Mouse (Mus musculus): ENCODE data around the gene Wwox. TPM values are rescaled to one million over a fixed set of nuclear protein-coding genes. Genes with fewer than 3 reads are reported as not detected.

The Wwox gene
- polyA plus RNA-seq, 1 experiment from 2014 or later: 13.8 TPM

DNA sequence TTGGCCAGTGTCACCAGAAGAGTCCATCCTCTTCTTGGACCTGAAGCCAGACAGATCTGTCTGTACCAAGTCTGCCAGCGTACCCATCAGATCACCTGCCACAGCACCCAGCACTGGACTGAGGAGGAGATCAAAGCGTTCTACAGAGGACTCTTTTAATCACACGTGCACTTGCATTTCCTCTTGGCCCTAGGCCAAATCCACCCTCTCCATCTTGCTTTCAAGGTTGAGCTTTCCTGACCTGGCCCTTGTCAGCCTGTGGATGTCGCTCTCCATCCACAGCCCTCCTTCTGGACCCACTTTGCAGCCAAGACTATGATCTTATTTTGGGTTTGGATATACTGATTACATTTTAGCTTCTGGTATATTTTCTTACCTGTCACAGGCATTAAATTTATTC lies 218.3 kb downstream of the Wwox start:
- 84% methylated on average over 4 of the region's 4 CpGs for WGBS

DNA sequence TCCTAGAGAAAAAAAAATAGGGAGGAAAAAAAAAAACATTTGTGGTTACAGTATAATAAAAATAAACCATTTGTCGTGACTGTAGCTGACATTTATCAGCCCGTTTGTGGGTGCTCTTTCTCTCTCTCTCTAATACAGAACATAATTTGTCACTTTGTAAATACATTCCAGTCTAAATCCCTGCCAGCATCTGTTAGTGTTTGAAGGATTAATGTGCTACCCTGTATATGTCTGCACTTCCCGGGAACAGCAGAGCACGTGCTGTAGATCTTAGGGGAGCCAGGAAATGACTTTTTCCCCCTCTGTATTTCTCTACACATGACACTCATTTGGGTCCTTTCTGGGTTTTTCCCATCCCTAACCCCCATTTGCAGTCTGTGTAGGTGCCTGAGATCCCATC lies 219.0 kb downstream of the Wwox start:
- 84% methylated on average over 4 of the region's 4 CpGs for WGBS
- DNase-seq (ENCODE audit: low spot score): peak; percentile 9

More for the DNA sequence above, 218.3 kb downstream of the Wwox start:
- ATAC-seq (replicated peaks; ENCODE audit: low FRiP score): no peak
- Histone ChIP-seq H3K4me1 (replicated peaks; ENCODE audit: control insufficient read depth, insufficient read depth, low read length) (no peaks in the 10 kb centered on the region), H3K4me2 (ENCODE audit: low read depth, low read length, severe bottlenecking) (no peak overlapping the region), H3K36me3 (ENCODE audit: control insufficient read depth, insufficient read depth, low read length) (no peaks in the 10 kb centered on the region), H3K4me3 (ENCODE audit: low read depth, low read length) (no peak overlapping the region), H3K9ac (ENCODE audit: low read length) (no peak overlapping the region), H3K27me3 (ENCODE audit: control insufficient read depth, insufficient read depth, low read length) (no peaks in the 10 kb centered on the region), H3K27ac (ENCODE audit: low read depth, low read length) (no peak overlapping the region), H3K9me3 (ENCODE audit: control insufficient read depth, low read length) (no peaks in the 10 kb centered on the region)
- peak; percentile 45 for DNase-seq (ENCODE audit: low spot score)

DNA sequence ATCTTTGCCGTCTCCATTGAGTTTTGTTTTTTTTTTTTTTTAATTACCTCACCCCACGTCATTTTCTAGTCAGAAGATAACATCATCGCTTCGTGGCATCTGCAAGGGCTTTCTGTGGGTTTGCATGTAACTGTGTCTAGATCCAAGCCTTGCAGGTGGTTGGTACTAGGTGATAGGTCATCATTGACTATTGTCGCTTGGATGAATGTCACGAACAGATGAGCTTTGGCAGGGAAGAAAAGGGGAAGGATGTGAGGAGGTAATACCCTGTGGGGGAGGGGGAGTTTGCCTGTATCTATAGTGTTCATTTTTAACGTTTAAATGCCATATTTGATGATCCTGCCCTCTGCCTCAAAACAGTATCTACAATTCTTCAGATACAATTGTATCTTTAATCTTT lies 223.6 kb downstream of the Wwox start:
- Histone ChIP-seq H3K27me3 (ENCODE audit: control insufficient read depth, insufficient read depth, low read length) (no peaks in the 10 kb centered on the region), H3K4me2 (ENCODE audit: low read depth, low read length, severe bottlenecking) (no peak overlapping the region), H3K9me3 (ENCODE audit: control insufficient read depth, low read length) (no peaks in the 10 kb centered on the region), H3K4me1 (replicated peaks; ENCODE audit: control insufficient read depth, insufficient read depth, low read length) (no peaks in the 10 kb centered on the region), H3K9ac (ENCODE audit: low read length) (no peak overlapping the region), H3K36me3 (ENCODE audit: control insufficient read depth, insufficient read depth, low read length) (no peaks in the 10 kb centered on the region), H3K4me3 (ENCODE audit: low read depth, low read length) (no peak overlapping the region), H3K27ac (ENCODE audit: low read depth, low read length) (no peak overlapping the region)
- 76% methylated on average over 7 of the region's 7 CpGs for WGBS
- DNase-seq (ENCODE audit: low spot score): no peak
- ATAC-seq (replicated peaks; ENCODE audit: low FRiP score): no peak

More for the DNA sequence above, 219.0 kb downstream of the Wwox start:
- Histone ChIP-seq H3K4me1 (replicated peaks; ENCODE audit: control insufficient read depth, insufficient read depth, low read length) (no peaks in the 10 kb centered on the region), H3K27me3 (ENCODE audit: control insufficient read depth, insufficient read depth, low read length) (no peaks in the 10 kb centered on the region), H3K9ac (ENCODE audit: low read length) (no peak overlapping the region), H3K27ac (ENCODE audit: low read depth, low read length) (no peak overlapping the region), H3K36me3 (ENCODE audit: control insufficient read depth, insufficient read depth, low read length) (no peaks in the 10 kb centered on the region), H3K9me3 (ENCODE audit: control insufficient read depth, low read length) (no peaks in the 10 kb centered on the region), H3K4me2 (ENCODE audit: low read depth, low read length, severe bottlenecking) (no peak overlapping the region), H3K4me3 (ENCODE audit: low read depth, low read length) (no peak overlapping the region)
- no peak for ATAC-seq (replicated peaks; ENCODE audit: low FRiP score)

DNA sequence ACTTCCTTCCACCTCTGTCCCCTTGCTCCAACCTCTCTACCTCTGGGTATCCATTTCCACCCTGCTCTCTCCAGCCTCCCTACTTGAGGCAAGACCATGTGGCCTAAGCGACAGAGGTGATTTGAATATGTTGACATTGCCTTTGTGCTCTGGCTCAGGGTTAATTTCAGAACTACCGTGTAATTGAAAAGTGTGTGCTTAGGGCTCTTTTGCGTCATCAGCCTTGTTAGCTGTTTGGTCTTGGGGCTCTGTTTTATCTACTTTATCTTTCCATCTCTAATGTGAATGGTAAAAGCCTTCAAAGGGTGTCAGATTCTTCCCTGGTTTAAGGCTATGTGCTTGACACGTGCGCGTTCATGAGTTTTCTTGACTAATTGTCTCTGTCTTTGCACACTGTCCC lies 226.1 kb downstream of the Wwox start:
- Histone ChIP-seq H3K9me3 (ENCODE audit: control insufficient read depth, low read length) (no peaks in the 10 kb centered on the region), H3K4me2 (ENCODE audit: low read depth, low read length, severe bottlenecking) (no peak overlapping the region), H3K4me1 (replicated peaks; ENCODE audit: control insufficient read depth, insufficient read depth, low read length) (no peaks in the 10 kb centered on the region), H3K9ac (ENCODE audit: low read length) (no peak overlapping the region), H3K36me3 (ENCODE audit: control insufficient read depth, insufficient read depth, low read length) (no peaks in the 10 kb centered on the region), H3K27me3 (ENCODE audit: control insufficient read depth, insufficient read depth, low read length) (no peaks in the 10 kb centered on the region), H3K4me3 (ENCODE audit: low read depth, low read length) (no peak overlapping the region), H3K27ac (ENCODE audit: low read depth, low read length) (no peak overlapping the region)
- 63% methylated on average over 6 of the region's 6 CpGs for WGBS
- DNase-seq (ENCODE audit: low spot score) (no peak), ATAC-seq (replicated peaks; ENCODE audit: low FRiP score) (no peak)

DNA sequence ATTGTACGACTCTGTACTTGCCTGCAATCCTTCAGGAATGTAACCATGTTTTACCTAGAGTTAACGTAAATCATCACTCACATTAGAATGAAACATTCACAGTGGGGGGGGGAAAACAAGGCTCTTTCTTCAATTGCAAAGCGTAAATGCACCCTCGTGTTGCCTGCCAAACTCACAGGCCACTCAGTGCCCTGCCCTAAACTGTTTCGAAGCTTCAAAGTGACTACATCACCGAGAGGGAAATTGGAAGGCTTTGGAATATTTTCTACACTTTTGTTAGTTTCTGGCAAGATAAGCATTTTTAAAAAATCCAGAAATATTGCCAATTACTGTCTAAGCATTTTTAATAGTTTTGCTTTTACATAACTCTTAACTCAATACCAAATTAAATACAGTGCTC lies 231.3 kb downstream of the Wwox start:
- H3K4me2 ChIP-seq (ENCODE audit: low read depth, low read length, severe bottlenecking): no peak overlapping the region
- H3K9me3 ChIP-seq (ENCODE audit: control insufficient read depth, low read length): no peaks in the 10 kb centered on the region
- H3K27ac ChIP-seq (ENCODE audit: low read depth, low read length): no peak overlapping the region
- no peaks in the 10 kb centered on the region for H3K36me3 ChIP-seq (ENCODE audit: control insufficient read depth, insufficient read depth, low read length)
- DNase-seq (ENCODE audit: low spot score): no peak
- no peak overlapping the region for H3K4me3 ChIP-seq (ENCODE audit: low read depth, low read length)
- WGBS: 84% methylated on average over 6 of the region's 6 CpGs
- no peak for ATAC-seq (replicated peaks; ENCODE audit: low FRiP score)
- H3K4me1 ChIP-seq (replicated peaks; ENCODE audit: control insufficient read depth, insufficient read depth, low read length): no peaks in the 10 kb centered on the region
- no peak overlapping the region for H3K9ac ChIP-seq (ENCODE audit: low read length)
- H3K27me3 ChIP-seq (ENCODE audit: control insufficient read depth, insufficient read depth, low read length): no peaks in the 10 kb centered on the region

DNA sequence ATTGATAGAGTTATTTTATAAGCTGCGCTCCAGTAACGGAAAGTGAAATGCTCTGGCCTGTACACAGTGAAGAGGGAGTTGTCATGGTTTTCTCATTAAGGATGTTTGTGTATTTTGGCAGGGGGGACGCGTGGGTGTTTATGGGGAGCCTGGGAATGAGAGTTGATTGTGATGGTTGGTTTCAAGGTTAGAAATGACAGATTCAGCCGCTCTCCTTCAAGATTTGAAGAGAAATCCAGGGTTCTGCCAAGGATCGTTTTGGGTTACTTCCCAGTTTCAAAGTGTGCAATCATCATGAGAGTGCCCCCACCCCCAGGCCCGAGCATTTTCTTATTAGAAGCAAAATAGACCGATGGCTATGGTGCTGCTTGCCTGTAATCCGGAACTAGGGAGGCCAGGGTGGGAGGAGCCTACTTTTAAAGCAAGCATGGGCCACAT lies 231.8 kb downstream of the Wwox start:
- Histone ChIP-seq H3K27ac (ENCODE audit: low read depth, low read length) (no peak overlapping the region), H3K4me1 (replicated peaks; ENCODE audit: control insufficient read depth, insufficient read depth, low read length) (no peaks in the 10 kb centered on the region), H3K4me2 (ENCODE audit: low read depth, low read length, severe bottlenecking) (no peak overlapping the region), H3K9ac (ENCODE audit: low read length) (no peak overlapping the region), H3K9me3 (ENCODE audit: control insufficient read depth, low read length) (no peaks in the 10 kb centered on the region), H3K36me3 (ENCODE audit: control insufficient read depth, insufficient read depth, low read length) (no peaks in the 10 kb centered on the region), H3K4me3 (ENCODE audit: low read depth, low read length) (no peak overlapping the region), H3K27me3 (ENCODE audit: control insufficient read depth, insufficient read depth, low read length) (no peaks in the 10 kb centered on the region)
- ATAC-seq (replicated peaks; ENCODE audit: low FRiP score) (no peak), DNase-seq (ENCODE audit: low spot score) (no peak)
- WGBS: 88% methylated on average over 9 of the region's 9 CpGs

DNA sequence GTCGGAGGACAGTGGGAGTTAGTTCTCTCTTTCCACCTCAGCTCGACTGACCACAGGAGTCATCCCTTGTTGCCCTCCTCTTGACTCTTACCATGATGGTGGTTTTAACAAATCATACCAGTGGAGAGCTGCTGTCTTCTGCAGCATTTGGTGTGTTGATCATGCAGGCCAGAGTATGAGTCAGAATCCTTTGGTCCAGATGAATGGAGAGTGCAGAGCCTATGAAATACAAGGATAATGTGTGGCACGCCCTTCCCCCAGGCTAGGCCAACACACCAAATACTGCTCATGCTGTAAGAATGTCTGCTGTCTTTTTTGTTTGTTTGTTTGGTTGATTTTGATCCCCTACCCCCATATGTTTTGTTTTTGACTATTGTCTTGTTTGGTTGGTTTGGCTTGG lies 234.0 kb downstream of the Wwox start:
- H3K27me3 ChIP-seq (ENCODE audit: control insufficient read depth, insufficient read depth, low read length): no peaks in the 10 kb centered on the region
- no peak overlapping the region for H3K4me2 ChIP-seq (ENCODE audit: low read depth, low read length, severe bottlenecking)
- no peak overlapping the region for H3K27ac ChIP-seq (ENCODE audit: low read depth, low read length)
- no peaks in the 10 kb centered on the region for H3K4me1 ChIP-seq (replicated peaks; ENCODE audit: control insufficient read depth, insufficient read depth, low read length)
- no peak overlapping the region for H3K4me3 ChIP-seq (ENCODE audit: low read depth, low read length)
- WGBS: 92% methylated on average over 3 of the region's 3 CpGs
- no peaks in the 10 kb centered on the region for H3K9me3 ChIP-seq (ENCODE audit: control insufficient read depth, low read length)
- DNase-seq (ENCODE audit: low spot score) (no peak), ATAC-seq (replicated peaks; ENCODE audit: low FRiP score) (no peak)
- no peaks in the 10 kb centered on the region for H3K36me3 ChIP-seq (ENCODE audit: control insufficient read depth, insufficient read depth, low read length)
- no peak overlapping the region for H3K9ac ChIP-seq (ENCODE audit: low read length)

DNA sequence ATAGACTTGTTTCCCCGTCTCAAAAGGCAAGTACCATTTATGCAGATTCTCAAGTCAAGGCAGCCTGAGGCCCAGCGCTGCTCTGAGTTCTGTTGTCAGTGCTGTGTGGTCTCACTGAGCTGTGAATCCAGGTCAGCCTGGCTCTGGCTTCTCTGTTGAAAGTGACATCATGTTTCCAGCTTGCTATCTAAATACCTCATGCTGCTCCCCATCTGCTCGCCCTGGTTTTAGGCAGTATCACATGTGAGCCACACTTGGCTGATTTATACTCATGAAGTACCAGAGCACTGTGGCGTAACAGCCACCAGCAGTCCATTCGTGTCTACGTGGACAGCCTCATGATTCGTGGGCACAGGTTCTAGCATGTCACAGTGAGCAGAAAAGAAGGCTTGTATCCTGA lies 235.7 kb downstream of the Wwox start:
- WGBS: 90% methylated on average over 7 of the region's 7 CpGs
- H3K4me3 ChIP-seq (ENCODE audit: low read depth, low read length): no peak overlapping the region
- H3K4me1 ChIP-seq (replicated peaks; ENCODE audit: control insufficient read depth, insufficient read depth, low read length): no peaks in the 10 kb centered on the region
- H3K36me3 ChIP-seq (ENCODE audit: control insufficient read depth, insufficient read depth, low read length): no peaks in the 10 kb centered on the region
- ATAC-seq (replicated peaks; ENCODE audit: low FRiP score) (no peak), DNase-seq (ENCODE audit: low spot score) (no peak)
- H3K9me3 ChIP-seq (ENCODE audit: control insufficient read depth, low read length): no peaks in the 10 kb centered on the region
- no peak overlapping the region for H3K4me2 ChIP-seq (ENCODE audit: low read depth, low read length, severe bottlenecking)
- no peak overlapping the region for H3K27ac ChIP-seq (ENCODE audit: low read depth, low read length)
- H3K9ac ChIP-seq (ENCODE audit: low read length): no peak overlapping the region
- no peaks in the 10 kb centered on the region for H3K27me3 ChIP-seq (ENCODE audit: control insufficient read depth, insufficient read depth, low read length)

DNA sequence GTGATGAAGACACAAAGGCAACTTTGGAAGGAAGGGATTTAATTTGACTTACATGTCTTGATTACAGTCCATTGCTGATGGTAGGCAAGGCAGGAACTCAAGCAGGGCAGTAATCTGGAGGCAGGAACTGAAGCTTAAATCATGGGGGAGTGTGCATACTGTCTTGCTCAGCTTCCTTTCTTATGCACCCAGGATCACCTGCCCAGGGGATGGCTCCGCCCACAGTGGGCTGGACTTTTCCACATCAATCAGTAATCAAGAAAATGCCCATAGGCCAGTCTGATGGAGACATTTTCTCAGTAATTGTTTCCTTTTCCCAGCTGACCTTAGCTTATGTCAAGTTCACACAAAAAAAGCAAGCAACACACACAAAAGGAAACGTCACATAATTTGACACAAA lies 237.5 kb downstream of the Wwox start:
- H3K9me3 ChIP-seq (ENCODE audit: control insufficient read depth, low read length): no peaks in the 10 kb centered on the region
- H3K27ac ChIP-seq (ENCODE audit: low read depth, low read length): no peak overlapping the region
- no peak overlapping the region for H3K4me2 ChIP-seq (ENCODE audit: low read depth, low read length, severe bottlenecking)
- no peaks in the 10 kb centered on the region for H3K4me1 ChIP-seq (replicated peaks; ENCODE audit: control insufficient read depth, insufficient read depth, low read length)
- H3K36me3 ChIP-seq (ENCODE audit: control insufficient read depth, insufficient read depth, low read length): no peaks in the 10 kb centered on the region
- no peak for DNase-seq (ENCODE audit: low spot score)
- 97% methylated on average over 2 of the region's 2 CpGs for WGBS
- no peaks in the 10 kb centered on the region for H3K27me3 ChIP-seq (ENCODE audit: control insufficient read depth, insufficient read depth, low read length)
- no peak overlapping the region for H3K9ac ChIP-seq (ENCODE audit: low read length)
- ATAC-seq (replicated peaks; ENCODE audit: low FRiP score): no peak
- no peak overlapping the region for H3K4me3 ChIP-seq (ENCODE audit: low read depth, low read length)
